Mouse (Mus musculus) cortical plate, adult 2 months (tissue): ENCODE measurements around the gene Llcfc1.

Experiments
- CTCF ChIP-seq: fragments of 200-500 bp; IDR thresholded peaks from 2 replicates; pipeline ENCODE4 v1.5.1; 2011; ENCODE audit warnings: mild to moderate bottlenecking, control low read depth, low read length; ENCODE audit not compliant: insufficient read depth; ENCODE audit errors: extremely low read depth
- POLR2A ChIP-seq: fragments of 200-500 bp; IDR thresholded peaks from 2 replicates; pipeline ENCODE4 v1.6.1; 2011; ENCODE audit warnings: mild to moderate bottlenecking, low read length, control low read depth; ENCODE audit not compliant: insufficient read depth; ENCODE audit errors: extremely low read depth

- TF ChIP-seq CTCF (no peak), POLR2A (no peak)
These were observed 29.6 kb upstream of the Llcfc1 start for GRCm38 (mm10) chr6:41654648-41655047.
